Mouse (Mus musculus) bone marrow, adult 2 months (tissue): ENCODE results near the gene Noxa1.

ENCODE experiments used
- CTCF ChIP-seq: fragments of 200-500 bp; IDR thresholded peaks from 2 replicates; pipeline ENCODE4 v1.5.1; 2011; ENCODE audit warnings: low read length, control low read depth; ENCODE audit not compliant: control insufficient read depth, insufficient read depth
- POLR2A ChIP-seq: fragments of 200-500 bp; IDR thresholded peaks from 2 replicates; pipeline ENCODE4 v1.6.1; 2011; ENCODE audit warnings: low read depth, mild to moderate bottlenecking, control low read depth, low read length, borderline replicate concordance; ENCODE audit not compliant: control insufficient read depth

- 0 out of 2 replicates have a peak, but pooled peaks have one; percentile 5 for TF ChIP-seq CTCF
- no peak for TF ChIP-seq POLR2A
These were observed 4.0 kb upstream of the Noxa1 start for GRCm38 (mm10) chr2:25098956-25099355.
